Mouse (Mus musculus) ES-E14 (cell line): ENCODE measurements around the gene Vps16. TPM values are rescaled to one million over a fixed set of nuclear protein-coding genes. Genes with fewer than 3 reads are reported as not detected.

Experiments used
- DNase-seq: peaks from one replicate; pipeline ENCODE4 v3.0.0-alpha.2; 2013; ENCODE audit warnings: low read depth, low spot score
- H3K27ac ChIP-seq: 2 replicates; pipeline ENCODE4 v1.5.1; 2012; ENCODE audit warnings: low read depth, mild to moderate bottlenecking, low read length, moderate library complexity, mixed read lengths; ENCODE audit not compliant: poor library complexity, insufficient read depth, severe bottlenecking
- H3K36me3 ChIP-seq: 2 replicates; pipeline ENCODE4 v1.6.1; 2012; ENCODE audit warnings: mild to moderate bottlenecking, low read length, moderate library complexity, mixed read lengths; ENCODE audit not compliant: control insufficient read depth, poor library complexity, insufficient read depth, severe bottlenecking
- H3K4me1 ChIP-seq, 2 experiments: fragments of 150-350 bp in 1 of 2; sonication (generic) in 1 of 2; 2 replicates each; pipeline ENCODE4 v1.6.1; 2012; ENCODE audit warnings: low read length in 2 of 2, mild to moderate bottlenecking in 1 of 2, mixed read lengths in 1 of 2; ENCODE audit not compliant: control insufficient read depth in 2 of 2, insufficient read depth in 2 of 2, poor library complexity in 1 of 2
- H3K4me3 ChIP-seq, 2 experiments: fragments of 150-350 bp in 1 of 2; sonication (generic) in 1 of 2; 2 replicates each; pipeline ENCODE4 v1.5.1; 2012; ENCODE audit warnings: low read length in 2 of 2, low read depth in 1 of 2, mild to moderate bottlenecking in 1 of 2, mixed read lengths in 1 of 2; ENCODE audit not compliant: insufficient read depth in 1 of 2, poor library complexity in 1 of 2, severe bottlenecking in 1 of 2
- H3K9ac ChIP-seq: 2 replicates; pipeline ENCODE4 v1.6.1; 2012; ENCODE audit warnings: low read depth, mild to moderate bottlenecking, low read length, mixed read lengths; ENCODE audit not compliant: poor library complexity, insufficient read depth, severe bottlenecking
- H3K9me3 ChIP-seq: fragments of 150-350 bp; sonication (generic); 2 replicates; pipeline ENCODE4 v1.6.1; 2012; ENCODE audit warnings: low read depth, mild to moderate bottlenecking, low read length; ENCODE audit not compliant: control insufficient read depth, insufficient read depth
- CHD2 ChIP-seq: IDR thresholded peaks from 2 replicates; pipeline ENCODE4 v1.6.1; 2014; ENCODE audit warnings: mild to moderate bottlenecking, low read depth, low read length, inconsistent platforms
- HCFC1 ChIP-seq: IDR thresholded peaks from 2 replicates; pipeline ENCODE4 v1.6.1; 2012; ENCODE audit warnings: low read length, inconsistent platforms, borderline replicate concordance; ENCODE audit not compliant: insufficient read depth
- MAFK ChIP-seq: IDR thresholded peaks from 2 replicates; pipeline ENCODE4 v1.6.1; 2014; ENCODE audit warnings: mild to moderate bottlenecking, low read depth, low read length, inconsistent platforms; ENCODE audit not compliant: insufficient read depth
- ZC3H11A ChIP-seq: IDR thresholded peaks from 2 replicates; pipeline ENCODE4 v1.6.1; 2012; ENCODE audit warnings: low read depth, mild to moderate bottlenecking, inconsistent platforms, low read length, borderline replicate concordance
- ZNF384 ChIP-seq: IDR thresholded peaks from 2 replicates; pipeline ENCODE4 v1.6.1; 2012; ENCODE audit warnings: low read depth, low read length, inconsistent platforms
- in situ Hi-C, 2 experiments: fragments of 600-800 bp; cut with MboI; formaldehyde crosslinking; loops; one replicate each; pipeline ENCODE4 v1.15.1; 2025; ENCODE audit warnings: low sequenced_read_pairs in 2 of 2, inconsistent platforms in 1 of 2; ENCODE audit not compliant: unreplicated experiment in 2 of 2
- total RNA-seq: library from RNA; depleted of rRNA; stranded (reverse); fragments of 300-350 nt; gene quantifications from 2 replicates; pipeline ENCODE4 v1.2.3, GENCODE M21; 2012; rRNA removed

The Vps16 gene
- 111 and 164 TPM in 2 replicates for total RNA-seq

DNA sequence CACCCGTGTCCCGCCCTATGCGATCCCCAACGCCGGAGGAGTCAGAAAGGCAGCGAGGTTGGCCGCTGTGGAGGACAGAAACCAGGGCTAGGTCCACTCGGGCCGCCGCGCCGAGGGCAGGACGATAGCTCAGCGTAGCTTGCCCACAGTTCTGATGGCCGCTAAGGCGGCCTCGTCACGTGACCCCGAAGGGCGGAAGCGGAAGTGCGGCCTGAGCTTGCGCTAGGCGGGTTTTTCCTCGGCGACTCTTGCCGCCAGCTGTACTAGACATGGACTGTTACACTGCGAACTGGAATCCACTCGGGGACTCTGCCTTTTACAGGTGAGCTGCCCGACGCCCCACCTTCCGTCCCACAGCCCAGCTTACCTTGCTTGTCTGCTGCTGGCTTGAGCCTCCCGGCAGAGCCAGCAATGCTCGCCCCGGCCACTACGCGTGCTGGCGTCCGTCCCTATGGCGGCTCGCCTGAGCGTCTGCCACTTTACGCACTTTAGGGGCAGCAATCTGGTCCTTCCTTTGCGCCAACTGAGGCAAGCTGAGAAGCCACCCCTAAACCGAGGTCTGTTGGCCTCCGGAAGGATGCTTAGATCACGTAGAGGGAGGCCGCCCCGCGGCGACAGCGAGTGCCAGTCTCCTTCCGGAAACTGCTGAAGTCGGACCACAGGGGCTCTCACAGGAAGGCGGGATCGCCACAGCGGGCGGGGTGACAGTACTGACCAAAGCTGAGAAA is at the start of gene Vps16, which contains the start of gene Pced1a:
TSS of gene Vps16 (plus strand) at position 214 of the 728 bp plus-strand sequence.
TSS of gene Pced1a (minus strand) at position 576 of the 728 bp plus-strand sequence.
- Histone ChIP-seq H3K9me3 (no peaks in the 10 kb centered on the region), H3K4me3 (peak within 1 kb of the TSS; percentile 76 to 87), H3K4me1 (peaks cover 2 to 8% of the 10 kb centered on the region in 2 experiments; a peak in 2 of 4 replicates), H3K27ac (no peak within 1 kb of the TSS), H3K9ac (peak within 1 kb of the TSS; percentile 90), H3K36me3 (peaks cover 2% of the 10 kb centered on the region; the same call in 1 of the 2 replicates)
- in situ Hi-C loops, result no loop called here
- TF ChIP-seq ZNF384 (no peak), HCFC1 (peak; percentile 90), CHD2 (no peak)
- DNase-seq, result peak; percentile 66

DNA sequence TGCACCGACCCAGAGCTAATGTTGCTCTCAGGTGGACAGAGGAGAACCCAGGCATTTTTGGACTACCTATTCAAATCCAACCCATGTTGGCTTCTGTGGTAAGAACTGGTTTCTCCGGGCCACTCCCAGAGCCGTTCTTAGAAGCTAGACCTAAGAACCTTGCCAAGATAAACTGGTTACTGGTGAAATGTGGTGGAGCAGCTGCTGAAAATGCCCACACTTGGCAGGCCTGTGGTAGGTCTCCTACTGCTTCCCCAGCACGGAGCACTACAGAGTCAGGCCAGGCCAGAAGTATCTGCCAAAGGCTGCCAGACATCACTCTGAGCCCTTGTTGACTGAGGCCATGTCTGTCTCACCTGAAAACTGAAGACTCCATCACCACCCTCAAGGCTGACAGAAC is 49.2 kb upstream of the Vps16 start:
- TF ChIP-seq MAFK, result no peak
- no peak for TF ChIP-seq CHD2
- no peak for TF ChIP-seq ZC3H11A
- TF ChIP-seq HCFC1, result no peak
- TF ChIP-seq ZNF384, result no peak
- no peak overlapping the region for H3K9ac ChIP-seq
- H3K4me3 ChIP-seq, result no peak overlapping the region
- DNase-seq, result no peak
- in situ Hi-C loops, result no loop called here
- H3K36me3 ChIP-seq, result no peaks in the 10 kb centered on the region
- H3K9me3 ChIP-seq, result no peaks in the 10 kb centered on the region
- no peak overlapping the region for H3K27ac ChIP-seq
- 0 out of 4 replicates have a peak, but pooled peaks cover 0 to 1% of the 10 kb centered on the region in 2 experiments for H3K4me1 ChIP-seq

DNA sequence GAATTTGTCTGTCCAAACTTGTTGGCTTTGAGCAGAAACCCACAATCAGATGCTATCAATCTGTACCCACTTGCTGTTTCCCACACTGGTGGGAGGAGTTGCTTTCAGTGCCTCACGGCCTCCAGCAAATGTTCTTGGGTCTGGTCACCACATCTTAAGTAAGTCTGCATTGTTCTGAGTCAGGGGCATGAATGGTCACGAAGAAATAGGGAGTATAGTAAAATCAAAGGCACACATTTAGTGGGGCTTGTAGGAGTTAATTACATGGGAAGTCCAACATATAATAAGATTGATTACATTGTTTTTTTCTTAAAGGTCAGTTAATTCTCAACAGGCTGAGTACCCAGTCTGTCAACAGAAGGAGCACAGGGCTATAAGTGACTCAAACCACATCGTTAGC is 40.9 kb upstream of the Vps16 start:
- no peak overlapping the region for H3K9ac ChIP-seq
- H3K36me3 ChIP-seq, result no peaks in the 10 kb centered on the region
- H3K4me3 ChIP-seq, result no peak overlapping the region
- no peak overlapping the region for H3K27ac ChIP-seq
- TF ChIP-seq HCFC1, result no peak
- TF ChIP-seq ZC3H11A, result no peak
- no peak for TF ChIP-seq ZNF384
- no peak for TF ChIP-seq MAFK
- TF ChIP-seq CHD2, result no peak
- H3K4me1 ChIP-seq, result no peaks in the 10 kb centered on the region
- in situ Hi-C loops, result no loop called here
- H3K9me3 ChIP-seq, result no peaks in the 10 kb centered on the region
- no peak for DNase-seq

DNA sequence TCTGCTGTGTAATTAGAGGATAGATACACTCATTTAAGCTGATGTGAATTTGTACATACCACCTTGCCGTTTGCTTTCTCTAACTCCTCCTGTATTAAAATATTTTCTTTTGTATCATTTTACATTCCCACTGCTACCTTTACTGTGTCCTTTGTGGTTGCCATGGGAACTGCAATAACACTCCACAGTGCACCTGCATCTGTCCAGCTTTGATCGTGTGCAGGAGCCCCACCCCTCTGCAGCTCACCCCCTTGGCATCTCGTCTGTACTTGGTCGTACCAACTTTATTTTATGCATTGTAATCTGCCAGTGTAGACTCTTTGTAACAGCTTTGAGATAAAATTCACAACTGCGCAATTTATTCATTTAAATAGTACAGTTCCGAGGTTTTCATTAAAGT is 40.2 kb upstream of the Vps16 start:
- Histone ChIP-seq H3K27ac (no peak overlapping the region), H3K36me3 (no peaks in the 10 kb centered on the region), H3K9ac (no peak overlapping the region), H3K4me1 (no peaks in the 10 kb centered on the region), H3K9me3 (no peaks in the 10 kb centered on the region), H3K4me3 (no peak overlapping the region)
- DNase-seq, result no peak
- no peak for TF ChIP-seq MAFK
- no peak for TF ChIP-seq HCFC1
- no peak for TF ChIP-seq ZC3H11A
- no peak for TF ChIP-seq CHD2
- TF ChIP-seq ZNF384, result no peak
- in situ Hi-C loops, result no loop called here
